Mouse (Mus musculus): ENCODE results near the gene C130074G19Rik.

Gene C130074G19Rik

DNA sequence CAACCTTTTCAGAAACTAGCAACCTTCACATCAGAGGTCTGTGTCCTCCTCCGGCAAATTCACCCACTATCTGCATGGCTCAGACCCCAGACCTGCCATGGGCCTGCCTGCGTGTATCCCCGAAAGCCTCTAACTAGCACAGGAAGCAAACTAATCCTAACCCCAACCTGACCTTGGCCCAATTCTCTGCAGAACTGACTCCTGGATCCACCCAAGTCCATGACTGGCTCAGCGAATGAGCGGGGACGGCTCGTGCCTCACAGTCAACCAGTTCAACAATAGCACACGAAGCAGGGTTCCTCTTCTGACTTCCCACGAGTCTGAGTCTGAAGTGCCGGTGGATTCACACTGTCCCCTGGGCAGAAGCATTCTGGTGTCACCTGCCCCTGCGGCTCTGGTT, 9.1 kb downstream of the C130074G19Rik start:
- no peak for DNase-seq (ENCODE audit: low spot score in 2 of 2)

DNA sequence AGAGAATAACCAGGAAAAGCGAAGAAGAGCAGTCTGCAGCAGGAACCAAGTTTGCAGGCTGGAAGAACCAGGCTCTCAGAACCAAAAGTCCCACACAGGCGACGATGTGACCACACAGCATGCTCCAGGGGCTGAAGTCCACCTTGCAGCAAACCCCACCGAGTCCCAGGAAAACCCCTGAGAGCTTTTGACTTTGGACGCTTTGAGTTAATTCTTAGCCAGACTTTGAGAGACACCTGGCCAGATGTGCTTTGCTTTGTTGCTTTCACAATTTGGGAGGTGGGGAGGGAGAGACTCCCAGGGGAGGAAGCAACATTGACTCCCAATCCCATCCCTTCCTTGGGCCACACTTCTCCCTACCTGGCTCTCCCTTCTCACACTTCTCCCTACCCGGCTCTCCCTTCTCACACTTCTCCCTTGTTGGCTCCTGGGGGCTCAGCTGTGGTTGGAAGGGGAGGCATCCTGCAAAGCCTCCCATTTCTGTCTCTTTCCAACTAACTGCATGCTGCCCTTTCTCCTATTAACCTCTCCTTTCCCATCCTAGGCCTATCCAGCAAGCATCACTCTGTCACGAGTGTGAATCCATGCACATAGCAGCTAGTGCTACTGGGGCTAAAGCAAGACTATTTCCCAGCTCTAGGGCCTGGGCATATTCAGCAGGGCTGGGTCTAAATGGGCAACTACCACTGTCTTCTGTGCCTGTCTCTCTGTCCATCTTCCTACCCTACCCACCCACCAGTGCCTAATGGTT, 10.8 kb downstream of the C130074G19Rik start:
- DNase-seq (ENCODE audit: low spot score in 2 of 2): no peak

DNA sequence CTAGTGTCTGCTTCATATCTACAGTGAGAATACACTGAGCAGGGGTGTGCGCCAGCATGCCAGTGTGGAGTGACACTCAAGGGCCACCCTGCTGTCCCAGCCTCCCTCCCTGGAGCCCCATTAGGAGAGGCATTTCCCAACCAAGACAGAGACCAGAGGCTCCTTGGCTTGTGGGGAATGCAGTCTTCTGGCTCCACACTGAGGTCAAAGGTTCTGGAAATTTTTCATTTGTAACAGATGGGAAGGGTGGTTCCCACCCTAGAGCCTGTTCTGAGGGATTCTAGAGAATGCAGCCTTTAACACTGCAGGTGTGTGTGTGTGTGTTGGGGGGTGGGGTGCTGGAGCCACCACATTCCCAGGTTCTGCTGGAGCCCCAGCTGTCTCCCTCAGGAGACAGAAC, 11.5 kb downstream of the C130074G19Rik start:
- DNase-seq (ENCODE audit: low spot score in 2 of 2): peak in 1 of 2 experiments; percentile 62

DNA sequence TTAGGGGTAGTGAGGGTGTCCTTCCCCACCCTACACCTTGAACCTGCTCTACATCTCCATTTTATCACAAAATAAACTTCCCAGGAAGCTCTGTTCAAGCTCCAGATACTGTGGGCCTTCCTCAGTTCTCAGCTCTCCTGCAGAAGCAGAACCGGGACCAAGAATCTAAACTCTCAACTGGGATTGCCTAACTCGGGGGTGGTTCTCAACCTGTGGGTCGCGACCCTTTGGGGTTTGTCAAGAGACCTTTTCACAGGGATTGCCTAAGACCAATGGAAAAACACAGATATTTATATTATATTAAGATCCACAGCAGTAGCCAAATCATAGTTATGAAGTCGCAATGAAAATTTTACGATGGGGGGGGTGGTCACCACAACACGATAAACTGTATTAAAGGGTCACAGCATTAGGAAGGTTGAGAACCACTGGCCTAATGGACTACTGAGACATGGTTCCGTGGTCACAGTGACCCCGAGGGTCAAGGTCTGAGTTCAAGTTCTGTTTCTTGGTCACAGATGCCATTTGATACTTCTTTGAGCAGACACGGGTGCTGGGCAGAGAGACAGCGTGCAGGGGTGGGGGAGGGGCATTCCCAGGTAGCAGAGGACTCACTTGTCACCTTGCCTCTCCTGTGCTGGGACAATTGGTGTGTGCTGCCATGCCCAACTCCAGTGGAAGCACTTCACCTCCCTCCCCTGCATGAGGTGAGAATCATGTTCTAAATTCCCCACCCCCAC, 12.2 kb downstream of the C130074G19Rik start:
- no peak for DNase-seq (ENCODE audit: low spot score in 2 of 2)

DNA sequence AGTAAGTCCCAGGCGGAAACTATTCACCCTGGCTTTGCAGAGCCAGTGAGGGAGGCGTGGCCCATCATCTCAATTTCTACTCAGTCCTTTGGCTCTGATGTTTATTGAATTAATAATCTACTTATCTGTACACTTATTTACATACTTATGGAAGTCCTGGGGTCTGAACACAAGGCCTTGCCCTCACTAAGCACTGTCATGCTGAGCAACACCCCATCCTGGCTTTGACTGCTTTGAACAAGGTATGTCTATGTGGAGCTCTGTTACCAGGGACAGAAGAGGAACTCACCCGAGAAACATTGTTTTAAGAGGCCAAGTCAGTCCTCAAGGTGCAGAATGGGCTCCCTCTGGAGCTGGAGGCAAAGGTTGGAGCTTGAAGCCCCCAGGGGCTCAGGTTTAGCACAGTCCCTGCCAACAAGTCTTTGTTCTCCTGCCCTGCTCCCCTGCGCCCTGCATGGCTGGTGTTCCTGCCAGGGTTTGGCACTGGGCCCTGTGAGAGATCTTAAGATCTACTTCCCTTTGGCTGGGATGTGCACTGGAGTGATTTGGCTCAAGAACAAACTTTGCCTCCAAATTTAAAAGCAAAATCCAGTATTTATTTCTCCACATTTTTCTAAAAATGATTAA, 13.0 kb downstream of the C130074G19Rik start:
- DNase-seq (ENCODE audit: low spot score in 2 of 2): peak in 1 of 2 experiments; percentile 68

DNA sequence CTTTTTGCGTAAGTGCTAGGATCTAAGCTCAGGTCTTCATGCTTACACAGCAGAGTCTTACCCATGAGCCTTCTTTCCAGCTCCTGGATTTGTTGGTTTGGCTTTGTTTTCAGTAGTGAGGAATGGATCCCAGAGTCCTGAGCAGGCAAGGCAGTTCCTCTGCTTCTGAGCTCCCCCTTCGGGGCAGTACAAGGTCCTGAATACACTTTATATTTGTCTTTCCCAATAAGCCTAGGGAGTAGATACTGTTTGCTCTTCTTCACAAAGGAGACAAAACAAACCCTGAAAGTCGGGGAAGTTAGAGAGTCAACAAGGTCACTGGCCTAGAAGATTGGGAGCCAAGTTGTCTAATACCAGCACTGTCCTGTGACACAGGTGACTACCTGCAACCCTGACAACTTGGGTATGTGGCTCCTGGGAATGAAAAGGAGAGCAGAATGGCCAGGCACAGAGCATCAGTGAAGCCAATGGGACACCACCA, 15.3 kb downstream of the C130074G19Rik start:
- DNase-seq (ENCODE audit: low spot score in 2 of 2): no peak

GRCm38 (mm10) chr1:184864381-184864801, 18.6 kb downstream of the C130074G19Rik start:
- DNase-seq (ENCODE audit: low spot score in 2 of 2): no peak

DNA sequence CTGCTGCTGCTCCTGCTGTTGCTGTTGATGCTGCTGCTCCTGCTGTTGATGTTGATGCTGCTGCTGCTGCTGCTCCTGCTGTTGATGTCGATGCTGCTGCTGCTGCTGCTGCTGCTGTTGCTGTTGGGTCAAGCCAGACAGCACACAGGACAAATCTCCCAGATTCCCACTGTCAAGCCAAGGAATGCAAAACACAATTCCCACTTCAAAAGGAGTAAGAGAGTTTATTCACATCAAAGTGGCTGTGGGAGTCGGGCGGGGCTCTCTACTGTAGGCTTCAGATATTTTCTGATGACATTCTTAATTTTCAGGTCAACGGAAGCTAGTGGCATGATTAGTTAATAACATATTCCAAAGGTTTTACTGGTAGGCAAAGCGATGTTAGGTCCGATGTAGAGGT, 20.4 kb downstream of the C130074G19Rik start:
- no peak for DNase-seq (ENCODE audit: low spot score in 2 of 2)

DNA sequence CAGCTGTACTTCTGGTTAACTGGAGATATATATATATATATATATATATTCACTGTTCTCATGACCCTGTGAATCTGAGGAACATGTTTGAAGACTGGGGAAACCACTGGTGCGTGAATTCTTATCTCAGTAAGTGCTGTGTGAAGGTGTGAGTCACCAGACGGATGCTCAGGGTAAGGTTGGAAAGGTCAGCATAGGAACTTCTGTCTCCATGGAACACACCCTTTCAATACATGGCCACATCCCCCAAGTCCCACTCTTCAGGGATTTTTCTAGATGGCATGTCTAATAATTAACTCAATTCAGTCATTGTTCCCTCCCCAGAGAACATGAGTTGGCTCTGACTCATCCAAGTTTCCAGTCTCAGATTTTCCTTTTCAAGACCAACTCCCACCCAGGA, 21.5 kb downstream of the C130074G19Rik start:
- DNase-seq (ENCODE audit: low spot score in 2 of 2): no peak

- DNase-seq (ENCODE audit: low spot score in 2 of 2): no peak
These were observed 22.7 kb downstream of the C130074G19Rik start for GRCm38 (mm10) chr1:184860276-184860675.

DNA sequence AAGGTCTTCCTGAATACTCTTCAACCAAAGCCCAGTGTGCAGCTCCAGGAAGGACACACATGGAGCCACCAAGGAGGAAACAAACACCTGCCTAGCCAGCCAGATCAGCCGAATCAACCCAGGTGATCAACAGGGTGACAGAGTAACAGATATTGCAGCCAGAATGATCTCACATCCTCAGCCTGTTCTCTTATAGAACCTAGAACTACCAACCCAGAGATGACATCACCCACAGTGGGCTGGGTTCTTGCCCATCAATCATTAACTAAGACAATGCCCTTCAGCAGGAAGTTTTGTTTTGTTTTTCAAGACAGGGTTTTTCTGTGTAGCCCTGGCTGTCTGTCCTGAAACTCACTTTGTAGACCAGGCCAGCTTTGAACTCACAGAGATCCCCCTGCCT, 24.8 kb downstream of the C130074G19Rik start:
- no peak for DNase-seq (ENCODE audit: low spot score in 2 of 2)

- no peak for DNase-seq (ENCODE audit: low spot score in 2 of 2)
These were observed 25.8 kb downstream of the C130074G19Rik start for GRCm38 (mm10) chr1:184857216-184857615.

GRCm38 (mm10) chr1:184853922-184854321, 29.1 kb downstream of the C130074G19Rik start:
- no peak for DNase-seq (ENCODE audit: low spot score in 2 of 2)

DNA sequence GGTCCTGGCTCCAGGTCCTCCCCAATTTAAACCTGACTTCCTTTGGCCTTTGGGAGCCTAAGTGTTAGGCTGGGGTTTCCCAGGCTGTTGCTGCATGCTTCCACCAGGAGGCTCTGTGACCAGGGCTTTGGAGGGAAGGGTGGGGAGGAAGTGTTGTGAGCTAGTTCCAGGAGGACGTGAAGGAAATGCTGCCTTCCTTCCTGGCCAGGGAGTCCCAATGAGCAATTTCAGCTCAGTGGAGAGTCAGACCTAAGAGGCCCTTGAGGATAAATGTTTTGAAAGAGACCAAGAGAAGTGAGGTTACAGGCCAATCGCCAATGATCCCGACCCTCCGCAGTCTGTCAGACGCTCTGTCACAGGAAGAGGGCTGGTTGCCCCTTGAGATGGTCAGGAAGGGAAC, 29.7 kb downstream of the C130074G19Rik start:
- peak; percentile 60 to 77 for DNase-seq (ENCODE audit: low spot score in 2 of 2)

DNA sequence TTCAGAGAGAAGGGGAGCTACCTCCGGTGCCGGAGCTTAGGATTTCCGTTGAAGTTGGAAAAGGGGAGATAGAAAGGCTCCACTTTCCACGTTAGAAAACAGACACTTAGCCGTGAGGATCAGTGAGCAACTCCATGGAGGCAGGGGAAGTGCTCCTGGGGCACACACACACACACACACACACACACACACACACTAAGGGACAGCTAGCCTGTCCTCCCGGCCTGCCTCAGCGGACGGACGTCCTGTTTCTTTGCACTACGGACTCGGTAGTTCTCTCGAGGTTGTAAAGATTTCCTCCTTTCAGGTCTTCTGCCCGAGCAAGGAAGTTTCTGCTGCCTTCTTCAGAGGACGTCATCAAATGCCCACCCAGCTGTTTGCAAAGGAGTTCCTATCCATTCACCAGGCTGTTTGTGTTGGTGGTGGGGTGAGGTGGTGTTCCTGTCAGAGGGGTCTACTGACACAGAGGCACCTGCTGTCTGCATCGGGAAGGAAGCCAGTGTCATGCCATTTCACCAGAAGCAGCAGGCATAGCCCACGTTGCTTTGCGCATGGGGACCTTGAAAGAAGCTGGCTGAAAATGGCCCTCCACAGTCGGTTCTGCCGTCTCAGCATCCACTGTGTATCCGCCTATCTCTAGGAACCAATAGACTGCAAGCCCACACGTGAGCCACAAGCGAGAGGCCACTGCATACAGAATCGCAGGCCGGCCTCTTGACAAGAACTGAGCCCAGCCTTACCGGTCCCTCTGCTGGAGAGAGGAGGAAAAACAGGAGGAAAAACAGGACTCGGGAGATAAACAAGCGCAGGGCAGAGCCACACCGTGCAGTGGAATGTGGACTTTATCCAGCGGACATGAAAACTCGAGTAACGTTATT, 31.0 kb downstream of the C130074G19Rik start:
- peak; percentile 68 to 85 for DNase-seq (ENCODE audit: low spot score in 2 of 2)

DNA sequence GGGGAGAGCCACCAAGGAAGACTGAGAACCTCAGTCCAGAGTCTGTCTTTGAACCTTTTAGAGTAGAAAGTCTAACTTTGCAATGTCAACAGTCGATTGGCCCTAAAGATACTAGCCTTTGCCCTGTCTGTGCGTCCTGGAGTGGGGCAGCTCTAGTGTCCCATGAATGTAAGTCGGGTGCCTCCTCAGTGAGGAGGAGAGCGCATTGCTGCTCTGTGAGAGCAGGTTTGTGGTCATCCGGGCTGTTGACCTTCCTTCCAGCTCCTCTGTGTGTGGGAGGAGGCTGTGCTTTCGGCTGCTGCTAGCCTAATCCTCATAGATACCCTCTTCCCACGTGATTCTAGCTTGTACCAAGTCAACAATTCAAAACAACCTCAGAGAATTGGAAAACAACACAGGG, 31.9 kb downstream of the C130074G19Rik start:
- DNase-seq (ENCODE audit: low spot score in 2 of 2): no peak

DNA sequence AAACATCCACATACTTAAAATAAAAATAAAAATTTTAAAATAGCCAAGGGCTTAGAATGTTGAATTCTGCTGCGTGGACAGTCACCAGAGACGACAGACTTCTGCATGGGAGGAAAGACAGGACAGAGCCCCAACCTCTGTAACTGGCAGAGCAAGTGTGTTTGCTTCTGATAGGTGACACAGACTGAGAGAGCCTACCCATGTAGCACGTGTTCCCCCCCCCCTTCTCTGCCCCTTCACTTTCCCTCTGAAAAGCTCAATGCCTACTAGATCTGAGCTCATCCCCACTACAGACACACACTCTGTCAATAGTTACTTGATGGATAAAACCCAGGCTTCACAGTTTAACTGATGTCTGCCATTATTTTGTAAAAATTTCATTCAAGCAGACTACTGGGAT, 36.0 kb downstream of the C130074G19Rik start:
- no peak for DNase-seq (ENCODE audit: low spot score in 2 of 2)

- peak; percentile 26 to 33 for DNase-seq (ENCODE audit: low spot score in 2 of 2)
These were observed 36.8 kb downstream of the C130074G19Rik start, which contains the start of gene Marc2 for GRCm38 (mm10) chr1:184846092-184846750. Gene Marc2, minus strand, starts transcription at chr1:184846451.

- DNase-seq (ENCODE audit: low spot score in 2 of 2): peak; percentile 89 to 94
These were observed 37.6 kb downstream of the C130074G19Rik start for GRCm38 (mm10) chr1:184845111-184846071.

Measured in urinary bladder, postnatal 36 days (tissue).